Comparison of ENCODE assay signal across 8 mouse cellular contexts in genomic region chr16:93832451-93833276, GRCm38 (mm10). TPM values are rescaled to one million over a fixed set of nuclear protein-coding genes. Genes with fewer than 3 reads are reported as not detected.
DNase-seq lines count a peak whose midpoint lies in the region; ATAC-seq and TF ChIP-seq lines count a peak whose summit lies in the region.

No protein-coding gene starts in this region.

- WGBS in embryonic facial prominence, embryonic 14.5 days = 2% methylated on average over 27 of the region's 69 CpGs
- WGBS in heart, postnatal 0 days = under 1% methylated on average over 62 of the region's 69 CpGs
- under 1% methylated on average over 69 of the region's 69 CpGs for WGBS in macrophage (ENCODE audit: missing documents)
- WGBS in small intestine, adult 2 months = under 1% methylated on average over 68 of the region's 69 CpGs

- intact Hi-C loops in gastrocnemius, adult 2 months (cut with DNase I) = no loop called here

- no peaks in the 10 kb centered on the region for H3K36me3 ChIP-seq in embryonic facial prominence, embryonic 14.5 days (ENCODE audit: control insufficient read depth, insufficient read depth, low read length)
- no peaks in the 10 kb centered on the region for H3K36me3 ChIP-seq in heart, postnatal 0 days (replicated peaks; ENCODE audit: control insufficient read depth, insufficient read depth, low read length)
- H3K36me3 ChIP-seq in macrophage (ENCODE audit: inconsistent target) = no peaks in the 10 kb centered on the region
- no peaks in the 10 kb centered on the region for H3K36me3 ChIP-seq in small intestine, adult 2 months (ENCODE audit: control insufficient read depth, insufficient read depth, low read length)

- DNase-seq in gastrocnemius, adult 2 months = no peak
- DNase-seq in gastrocnemius, postnatal 10 days = no peak
- peak; percentile 50 for DNase-seq in MN1 (ENCODE audit: low spot score)
- DNase-seq in embryonic facial prominence, embryonic 14.5 days (ENCODE audit: low spot score) = peak; percentile 67
- DNase-seq in heart, postnatal 0 days (ENCODE audit: low spot score) = peak; percentile 25
- peak; percentile 20 to 33 for DNase-seq in layer of hippocampus, adult 18-20 months (ENCODE audit: low spot score in 2 of 2)

- peak overlapping the region; percentile 96 for H3K27ac ChIP-seq in gastrocnemius, adult 2 months
- H3K27ac ChIP-seq in embryonic facial prominence, embryonic 14.5 days (replicated peaks; ENCODE audit: low read depth, low read length) = peak overlapping the region; percentile 96
- peak overlapping the region; percentile 98 for H3K27ac ChIP-seq in heart, postnatal 0 days (ENCODE audit: low read depth)
- H3K27ac ChIP-seq in macrophage = peak overlapping the region; percentile 86
- peak overlapping the region; percentile 88 for H3K27ac ChIP-seq in small intestine, adult 2 months (ENCODE audit: insufficient read depth, low read depth, low read length)

- H3K4me3 ChIP-seq in gastrocnemius, adult 2 months = peak overlapping the region; percentile 99
- H3K4me3 ChIP-seq in embryonic facial prominence, embryonic 14.5 days (ENCODE audit: low read depth, low read length) = peak overlapping the region; percentile 96
- peak overlapping the region; percentile 78 for H3K4me3 ChIP-seq in heart, postnatal 0 days (ENCODE audit: low read depth, low read length)
- peak overlapping the region; percentile 86 for H3K4me3 ChIP-seq in macrophage (ENCODE audit: inconsistent target)
- peak overlapping the region; percentile 80 for H3K4me3 ChIP-seq in small intestine, adult 2 months (ENCODE audit: low read depth, low read length)

- H3K4me2 ChIP-seq in embryonic facial prominence, embryonic 14.5 days (ENCODE audit: low read depth, low read length) = peak overlapping the region; percentile 73
- peak overlapping the region; percentile 92 for H3K4me2 ChIP-seq in heart, postnatal 0 days (ENCODE audit: low read depth, low read length)

- peak; percentile 62; the same call in 1 of the 2 replicates for ATAC-seq in embryonic facial prominence, embryonic 14.5 days (ENCODE audit: low read depth)
- peak; percentile 57 for ATAC-seq in heart, postnatal 0 days (ENCODE audit: insufficient read depth, low read depth)

- TF ChIP-seq POLR2A in small intestine, adult 2 months (IDR thresholded peaks at IDR 0.05; ENCODE audit: low read depth, low read length) = no peak

- H3K9ac ChIP-seq in embryonic facial prominence, embryonic 14.5 days (ENCODE audit: low read depth, low read length) = peak overlapping the region; percentile 97
- H3K9ac ChIP-seq in heart, postnatal 0 days (replicated peaks; ENCODE audit: low read depth, low read length) = peak overlapping the region; percentile 95

- peaks cover 52% of the 10 kb centered on the region for H3K79me2 ChIP-seq in macrophage (ENCODE audit: inconsistent target)

- no peak for TF ChIP-seq CTCF in gastrocnemius, adult 2 months (IDR thresholded peaks at IDR 0.05)
- no peak for TF ChIP-seq CTCF in heart, postnatal 0 days (IDR thresholded peaks at IDR 0.05; ENCODE audit: low read depth)
- TF ChIP-seq CTCF in small intestine, adult 2 months (IDR thresholded peaks at IDR 0.05; ENCODE audit: extremely low read depth, insufficient read length, insufficient replicate concordance, low read depth, low read length) = no peak

- H3K4me1 ChIP-seq in embryonic facial prominence, embryonic 14.5 days (ENCODE audit: control insufficient read depth, insufficient read depth, low read length) = peaks cover 10% of the 10 kb centered on the region
- H3K4me1 ChIP-seq in heart, postnatal 0 days (ENCODE audit: control insufficient read depth, insufficient read depth) = peaks cover 15% of the 10 kb centered on the region
- H3K4me1 ChIP-seq in small intestine, adult 2 months (ENCODE audit: control insufficient read depth, insufficient read depth, insufficient read length, low read length) = peaks cover 3% of the 10 kb centered on the region; the same call in 1 of the 2 replicates

- H3K9me3 ChIP-seq in embryonic facial prominence, embryonic 14.5 days (ENCODE audit: control insufficient read depth, low read length) = no peaks in the 10 kb centered on the region
- no peaks in the 10 kb centered on the region for H3K9me3 ChIP-seq in heart, postnatal 0 days (replicated peaks; ENCODE audit: control insufficient read depth, low read length)

- no peaks in the 10 kb centered on the region for H3K27me3 ChIP-seq in embryonic facial prominence, embryonic 14.5 days (replicated peaks; ENCODE audit: control insufficient read depth, insufficient read depth, low read length)
- no peaks in the 10 kb centered on the region for H3K27me3 ChIP-seq in heart, postnatal 0 days (ENCODE audit: control insufficient read depth, insufficient read depth, low read length)
- no peaks in the 10 kb centered on the region for H3K27me3 ChIP-seq in small intestine, adult 2 months (ENCODE audit: control insufficient read depth, insufficient read depth, low read length)

- TF ChIP-seq EP300 in heart, postnatal 0 days (IDR thresholded peaks at IDR 0.05; ENCODE audit: low read depth) = no peak

RNA-seq across cellular contexts. Expression of gene Morc3, which starts 0.7 kb away (rescaled TPM):
- 10 to 100 TPM; 10.2 to 14.1 TPM for total RNA-seq in gastrocnemius, adult 2 months (2021)
- total RNA-seq in gastrocnemius, postnatal 10 days (2021) = 10 to 100 TPM; 24.5 to 32.8 TPM
- polyA plus RNA-seq in embryonic facial prominence, embryonic 14.5 days (2014; fragmentation: Nextera tagmentation; extraction: Ambion mirVana) = 31.1 and 32.1 TPM in 2 replicates
- 35.5 and 38.8 TPM in 2 replicates for total RNA-seq in heart, postnatal 0 days (2014; rRNA removed; ENCODE audit: low replicate concordance)
- 14.7 and 20.2 TPM in 2 replicates for polyA plus RNA-seq in heart, postnatal 0 days (2015; fragmentation: Nextera tagmentation; extraction: Ambion mirVana)
- total RNA-seq in layer of hippocampus, adult 18-20 months (2021) = 10 to 100 TPM; 30.9 to 37.9 TPM
- 1,000 to 10,000 TPM in 1 of 26 experiments, 100 to 1,000 TPM in 25; 166 to 1,000 (median 456) TPM for total RNA-seq in macrophage (2018; cell fraction: chromatin; rRNA removed)
- 100 to 1,000 TPM in 10 of 26 experiments, 10 to 100 TPM in 16; 45.8 to 168 (median 84.2) TPM for total RNA-seq in macrophage (2018; cell fraction: cytosol; rRNA removed)
- 100 to 1,000 TPM in 25 of 26 experiments, 10 to 100 TPM in 1; 85.0 to 573 (median 305) TPM for total RNA-seq in macrophage (2018; cell fraction: nucleus; rRNA removed)
- polyA plus RNA-seq in macrophage (2018) = 56.4 to 70.3 TPM (median 62.3 TPM) in 3 replicates
- polyA plus RNA-seq in small intestine, adult 2 months (2012; rRNA removed) = 1.8 and 2.7 TPM in 2 replicates

RNA-seq across cellular contexts. Expression of gene Chaf1b, which starts 51.0 kb away (rescaled TPM):
- under 1 TPM; 0.20 to 0.25 TPM for total RNA-seq in gastrocnemius, adult 2 months (2021)
- 1 to 10 TPM; 4.6 to 6.8 TPM for total RNA-seq in gastrocnemius, postnatal 10 days (2021)
- polyA plus RNA-seq in embryonic facial prominence, embryonic 14.5 days (2014; fragmentation: Nextera tagmentation; extraction: Ambion mirVana) = 51.8 and 64.1 TPM in 2 replicates
- total RNA-seq in heart, postnatal 0 days (2014; rRNA removed; ENCODE audit: low replicate concordance) = 13.6 and 15.1 TPM in 2 replicates
- 12.6 and 13.1 TPM in 2 replicates for polyA plus RNA-seq in heart, postnatal 0 days (2015; fragmentation: Nextera tagmentation; extraction: Ambion mirVana)
- total RNA-seq in layer of hippocampus, adult 18-20 months (2021) = under 1 TPM; 0.64 to 0.89 TPM
- total RNA-seq in macrophage (2018; cell fraction: chromatin; rRNA removed) = 10 to 100 TPM in 25 of 26 experiments, 1 to 10 TPM in 1; 9.7 to 78.2 (median 21.3) TPM
- 10 to 100 TPM in 4 of 26 experiments, 1 to 10 TPM in 22; 6.3 to 12.9 (median 8.4) TPM for total RNA-seq in macrophage (2018; cell fraction: cytosol; rRNA removed)
- 10 to 100 TPM in 18 of 26 experiments, 1 to 10 TPM in 8; 5.0 to 63.5 (median 13.1) TPM for total RNA-seq in macrophage (2018; cell fraction: nucleus; rRNA removed)
- 4.0 to 25.9 TPM (median 14.0 TPM) in 3 replicates for polyA plus RNA-seq in macrophage (2018)
- 2.4 and 3.3 TPM in 2 replicates for polyA plus RNA-seq in small intestine, adult 2 months (2012; rRNA removed)

Comparison
In these comparisons a context has a peak if more than half of its experiments do, and no peak if none do; other contexts are left out.
1. DNase-seq: peak in MN1 (single experiment), embryonic facial prominence, embryonic 14.5 days (single experiment), heart, postnatal 0 days (single experiment) and layer of hippocampus, adult 18-20 months (2 of 2); none in gastrocnemius, adult 2 months (single experiment) and gastrocnemius, postnatal 10 days (single experiment).
2. Peak in every context shown above with its lines, with median percentiles within 50 percentile points of each other: H3K27ac ChIP-seq and H3K4me3 ChIP-seq.